Mouse (Mus musculus) cerebellum, adult 11 months (tissue): ENCODE measurements around the gene H2afb3.
"Not testable (repeated sequence)": the region's sequence is repeated elsewhere in the genome, so short reads cannot be mapped to it uniquely, and the experiment has no call there.

Experiments used
- DNase-seq: peaks from one replicate; pipeline ENCODE4 v3.0.0; 2022

H2afb3 gene

GRCm38 (mm10) chrX:120312995-120313394 is at the start of gene H2afb3:
Gene H2afb3 (minus strand): TSS chrX:120313095.
- not testable (repeated sequence) for DNase-seq

- no peak for DNase-seq
Measured at GRCm38 (mm10) chrX:120301469-120302175, 11.3 kb downstream of the H2afb3 start.

DNA sequence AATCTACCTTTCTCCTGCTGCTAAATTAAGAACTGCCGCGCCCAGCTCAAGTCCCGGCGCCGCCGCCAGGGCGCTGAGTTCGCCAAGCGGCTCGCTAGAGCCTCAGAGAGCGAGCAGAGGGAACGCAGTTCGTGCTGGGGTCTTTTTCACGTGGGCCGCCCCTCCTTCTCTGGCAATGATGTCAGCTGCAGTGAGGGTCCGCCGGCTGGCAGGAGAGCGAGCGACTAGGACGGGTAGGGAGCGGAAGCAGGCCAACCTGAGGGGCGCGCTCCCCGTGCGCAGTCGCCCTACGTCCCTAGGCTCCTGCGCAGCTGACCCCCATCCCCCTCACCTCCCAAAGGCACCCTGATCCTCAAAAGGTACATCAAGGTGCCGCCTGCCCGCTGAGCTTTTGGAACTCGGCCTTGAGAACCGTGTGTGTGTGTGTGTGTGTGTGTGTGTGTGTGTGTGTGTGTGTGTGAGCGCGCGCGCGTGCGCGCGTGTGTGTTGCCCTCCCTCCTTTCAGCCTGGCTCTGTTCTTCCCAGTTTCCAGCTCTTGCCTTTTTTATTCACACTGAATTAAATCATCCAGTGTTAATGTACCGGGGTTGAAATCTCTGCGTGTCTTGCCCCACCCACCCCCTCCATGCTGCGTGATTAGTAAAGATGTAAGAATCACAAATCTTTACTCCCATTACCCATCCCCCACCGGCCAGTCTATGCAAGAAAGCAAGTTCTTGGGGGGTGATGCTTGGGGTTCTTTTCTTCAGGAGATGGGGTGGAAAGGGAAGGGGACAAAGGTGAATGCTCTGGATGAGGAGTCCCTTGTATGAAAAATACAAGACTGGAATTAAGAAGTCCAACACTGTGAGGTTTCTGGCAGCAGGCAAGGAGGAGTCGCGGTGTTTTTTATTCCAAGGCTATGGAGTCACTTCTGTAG is 19.8 kb downstream of the H2afb3 start:
- no peak for DNase-seq

DNA sequence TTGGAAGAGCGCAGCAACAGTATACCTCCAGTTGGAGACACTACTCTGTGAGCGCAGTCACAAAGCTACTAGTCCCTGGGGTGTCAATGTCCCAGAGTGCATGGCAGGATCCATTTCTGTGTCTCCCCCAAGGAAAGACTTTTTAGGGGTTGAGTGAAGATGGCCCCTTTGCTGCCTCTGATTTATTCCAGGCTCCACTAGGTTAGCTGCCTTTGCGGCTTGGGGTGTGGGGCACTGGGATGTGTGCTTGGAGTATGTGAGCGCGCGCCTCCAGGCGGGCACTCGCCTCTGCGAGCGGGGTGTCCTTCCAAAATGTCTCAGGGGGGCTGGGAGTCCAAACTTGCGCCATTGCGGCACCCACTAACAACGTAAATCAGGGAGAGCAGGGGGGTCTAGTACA is 21.2 kb downstream of the H2afb3 start:
- no peak for DNase-seq

DNA sequence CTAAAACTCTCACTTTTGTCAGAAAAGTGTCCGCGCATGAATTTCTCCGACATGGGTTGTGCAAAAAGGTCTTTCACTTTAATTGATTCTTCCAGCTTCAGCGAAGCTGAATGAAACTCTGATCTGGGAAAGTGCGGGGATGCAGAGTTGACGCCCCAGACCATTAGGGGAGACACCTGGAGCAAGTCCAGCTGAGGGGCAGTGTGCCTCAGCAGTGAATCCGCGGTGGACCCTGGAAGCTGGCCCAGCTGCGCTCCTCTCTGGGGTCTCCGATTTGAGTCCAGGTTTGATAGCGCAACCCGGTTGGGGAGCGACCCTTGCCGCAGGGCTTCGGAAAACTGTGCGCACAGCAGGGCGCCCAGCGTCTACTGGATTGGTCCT is 22.0 kb downstream of the H2afb3 start:
- no peak for DNase-seq

DNA sequence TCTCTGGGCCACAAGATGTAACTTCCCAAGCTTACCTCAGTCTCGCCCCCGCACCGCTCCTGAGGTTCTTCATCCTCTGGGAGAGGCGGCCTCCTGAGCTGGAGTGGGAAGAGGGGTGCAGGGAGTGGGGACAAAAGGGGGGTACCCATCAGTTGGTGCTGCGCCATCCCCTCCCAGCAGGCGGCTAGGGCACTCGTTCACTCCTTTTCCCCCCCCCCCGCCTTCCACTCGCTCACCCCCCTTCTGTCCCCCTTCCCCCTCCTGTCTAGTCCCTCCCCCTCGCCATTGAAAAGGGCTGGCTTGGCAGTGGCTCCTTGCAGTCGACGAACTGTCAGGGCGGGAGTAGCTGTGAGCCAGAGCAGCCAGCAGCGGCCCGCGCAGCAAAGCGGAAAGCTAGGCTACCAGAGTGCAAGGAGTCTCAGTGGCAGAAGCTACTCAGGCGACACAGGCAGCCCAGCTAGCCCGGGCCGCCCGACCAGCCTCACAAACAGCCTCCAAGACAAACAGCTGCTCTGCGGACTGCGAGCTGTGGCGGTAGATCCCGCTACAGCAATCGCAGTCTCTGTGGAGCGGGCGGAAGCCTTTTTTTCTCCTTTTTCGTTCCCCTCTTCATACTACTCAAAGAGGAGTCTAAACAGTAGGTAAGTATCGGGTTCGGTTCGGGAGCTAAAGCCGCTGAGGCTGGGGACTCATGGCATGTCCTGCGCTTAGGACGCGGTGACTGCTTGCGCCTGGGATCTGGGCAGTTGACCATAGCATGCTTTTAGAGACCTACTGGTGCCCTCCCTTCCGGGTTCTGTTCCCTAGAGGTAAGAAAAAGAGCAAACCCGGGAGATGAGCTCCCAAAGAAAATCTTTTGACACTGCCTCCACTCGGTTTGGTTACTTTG is 22.6 kb downstream of the H2afb3 start, which contains the start of gene Pcdh11x:
Pcdh11x (plus strand) TSS at position 249 of the 889 bp plus-strand sequence.
- DNase-seq: no peak

GRCm38 (mm10) chrX:120287502-120287901 is 25.4 kb downstream of the H2afb3 start:
- DNase-seq: no peak

DNA sequence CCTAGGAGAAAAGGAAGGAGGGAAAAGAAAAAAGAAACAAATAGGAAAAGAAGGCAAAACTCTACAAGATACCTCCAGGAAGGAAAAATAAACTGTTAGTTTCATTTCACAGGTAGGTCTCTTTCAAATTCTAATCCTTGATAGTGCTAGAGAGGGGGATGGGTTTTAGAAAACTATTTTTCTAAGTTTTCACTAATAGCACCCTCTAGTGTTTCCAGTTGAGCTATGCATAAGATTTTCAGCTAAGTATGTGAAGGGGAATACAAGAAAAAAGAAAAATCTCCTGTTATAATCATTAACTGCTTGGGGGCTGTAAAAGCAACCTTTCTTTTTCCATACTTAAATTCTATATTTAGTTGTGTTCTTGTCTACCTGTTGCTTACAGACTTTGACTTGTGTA is 27.4 kb downstream of the H2afb3 start:
- DNase-seq: no peak
